Mouse (Mus musculus): ENCODE results near the gene Ate1.

GRCm38 (mm10) chr7:130552780-130553179 is 32.6 kb upstream of the Ate1 start:
- no peak for TF ChIP-seq USF1 (IDR thresholded peaks at IDR 0.05; ENCODE audit: low read depth)
- TF ChIP-seq TCF3 (IDR thresholded peaks at IDR 0.05; ENCODE audit: insufficient read length, low read depth), result no peak
- no peak for TF ChIP-seq POLR2A (IDR thresholded peaks at IDR 0.05; ENCODE audit: insufficient read length, low read depth)
- TF ChIP-seq MYOG (IDR thresholded peaks at IDR 0.05; ENCODE audit: control insufficient read depth in 1 of 3, insufficient read depth in 1 of 3, insufficient read length in 2 of 3, low read depth in 2 of 3), result no peak
- TF ChIP-seq E2F4 (IDR thresholded peaks at IDR 0.05; ENCODE audit: insufficient read depth), result no peak
- TF ChIP-seq POLR2AphosphoS2 (IDR thresholded peaks at IDR 0.05; ENCODE audit: insufficient read length, low read depth), result no peak
